Mouse (Mus musculus) liver (tissue): Measurements from ENCODE around the gene Magi1.
A peak's percentile ranks its signal among the peaks of the same experiment; 100 is the strongest.
"Not testable (repeated sequence)": the region's sequence is repeated elsewhere in the genome, so short reads cannot be mapped to it uniquely, and the experiment has no call there.

Experiments
- DNase-seq: peaks from one replicate; pipeline ENCODE4 v3.0.0-alpha.2; 2020; ENCODE audit warnings: mixed read lengths

Gene Magi1

GRCm38 (mm10) chr6:94043461-94043860, 240.3 kb downstream of the Magi1 start:
- DNase-seq, result no peak

GRCm38 (mm10) chr6:94040093-94040492, 243.6 kb downstream of the Magi1 start:
- DNase-seq, result no peak

- peak; percentile 8 for DNase-seq
Measured at GRCm38 (mm10) chr6:94038897-94039296, 244.8 kb downstream of the Magi1 start.

- no peak for DNase-seq
Measured at GRCm38 (mm10) chr6:94036554-94036953, 247.2 kb downstream of the Magi1 start.

- DNase-seq, result no peak
Measured at GRCm38 (mm10) chr6:94026361-94026760, 257.4 kb downstream of the Magi1 start.

GRCm38 (mm10) chr6:94022437-94022836, 261.3 kb downstream of the Magi1 start:
- DNase-seq, result no peak

- DNase-seq, result no peak
Measured at GRCm38 (mm10) chr6:94021239-94021962, 262.3 kb downstream of the Magi1 start.

GRCm38 (mm10) chr6:94020566-94020965, 263.2 kb downstream of the Magi1 start:
- DNase-seq, result no peak

GRCm38 (mm10) chr6:94019935-94020334, 263.8 kb downstream of the Magi1 start:
- DNase-seq, result no peak

- no peak for DNase-seq
Measured at GRCm38 (mm10) chr6:94013761-94014160, 270.0 kb downstream of the Magi1 start.

GRCm38 (mm10) chr6:94011947-94012346, 271.8 kb downstream of the Magi1 start:
- no peak for DNase-seq

GRCm38 (mm10) chr6:94011521-94011920, 272.2 kb downstream of the Magi1 start:
- no peak for DNase-seq

GRCm38 (mm10) chr6:94008577-94008976, 275.1 kb downstream of the Magi1 start:
- DNase-seq, result no peak

GRCm38 (mm10) chr6:94003586-94003985, 280.1 kb downstream of the Magi1 start:
- not testable (repeated sequence) for DNase-seq

GRCm38 (mm10) chr6:93996841-93997485, 286.8 kb downstream of the Magi1 start:
- DNase-seq, result no peak

- DNase-seq, result no peak
Measured at GRCm38 (mm10) chr6:93987561-93987960, 296.2 kb downstream of the Magi1 start.

- no peak for DNase-seq
Measured at GRCm38 (mm10) chr6:93985111-93985510, 298.6 kb downstream of the Magi1 start.

GRCm38 (mm10) chr6:93983551-93983950, 300.2 kb downstream of the Magi1 start:
- no peak for DNase-seq

- DNase-seq, result no peak
Measured at GRCm38 (mm10) chr6:93981211-93981610, 302.5 kb downstream of the Magi1 start.

GRCm38 (mm10) chr6:93979241-93979640, 304.5 kb downstream of the Magi1 start:
- no peak for DNase-seq

- DNase-seq, result no peak
Measured at GRCm38 (mm10) chr6:93968721-93969120, 315.0 kb downstream of the Magi1 start.

GRCm38 (mm10) chr6:93962757-93963336, 320.9 kb downstream of the Magi1 start:
- DNase-seq, result no peak

- DNase-seq, result no peak
Measured at GRCm38 (mm10) chr6:93961782-93962181, 321.9 kb downstream of the Magi1 start.

- no peak for DNase-seq
Measured at GRCm38 (mm10) chr6:93957172-93957571, 326.5 kb downstream of the Magi1 start.
